21 mouse cellular contexts compared by ENCODE assay signal in the genomic region with DNA sequence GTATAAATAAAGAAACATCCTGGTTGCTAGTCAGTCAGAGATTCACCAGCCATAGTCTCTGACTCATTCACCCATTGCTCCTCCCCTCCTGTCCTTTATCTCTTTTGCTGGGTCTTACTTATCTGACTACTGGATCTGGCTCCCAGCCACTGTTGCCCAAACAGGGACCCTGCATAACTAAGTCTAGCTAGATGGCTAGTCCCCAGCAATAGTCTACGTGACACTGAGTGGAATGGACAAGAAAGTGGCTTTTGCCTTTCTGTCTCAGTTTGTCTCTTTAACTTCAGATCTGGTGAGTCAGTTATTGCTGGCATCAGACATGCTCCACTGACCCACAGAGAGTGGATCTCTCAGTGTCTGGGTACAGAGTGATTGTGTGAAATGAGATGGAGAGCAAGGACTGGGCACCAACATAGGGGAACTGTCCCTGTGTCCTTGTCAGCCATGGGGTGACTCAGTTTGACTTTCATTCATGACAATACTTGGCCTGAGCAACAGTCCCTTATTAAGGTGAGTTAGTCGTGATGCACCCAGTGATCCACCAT. TPM values are rescaled to one million over a fixed set of nuclear protein-coding genes. Genes with fewer than 3 reads are reported as not detected.
"Had no signal": no experiment of that assay in that cellular context is flagged by ENCODE, and none has a peak within 500 bp of the region (broad histone marks: within the 10 kb centered on the region; RNA-seq: fewer than 3 reads in every experiment).

No protein-coding gene starts in this region.

- H3K36me3 ChIP-seq: limb, embryonic 12.5 days; limb, embryonic 15.5 days; midbrain, embryonic 10.5 days; midbrain, embryonic 13.5 days; neural tube, embryonic 12.5 days; neural tube, embryonic 15.5 days had no signal

- H3K27me3 ChIP-seq: limb, embryonic 15.5 days; megakaryocyte, embryonic 14.5 days; midbrain, embryonic 13.5 days; neural tube, embryonic 12.5 days; neural tube, embryonic 15.5 days had no signal

- H3K9me3 ChIP-seq: limb, embryonic 12.5 days; limb, embryonic 15.5 days; megakaryocyte, embryonic 14.5 days; midbrain, embryonic 10.5 days; midbrain, embryonic 13.5 days; neural tube, embryonic 12.5 days; neural tube, embryonic 15.5 days had no signal

- H3K27ac ChIP-seq: limb, embryonic 12.5 days; limb, embryonic 15.5 days; liver, embryonic 14.5 days; midbrain, embryonic 10.5 days; midbrain, embryonic 13.5 days; neural tube, embryonic 12.5 days; neural tube, embryonic 15.5 days had no signal

- H3K4me1 ChIP-seq: limb, embryonic 12.5 days; limb, embryonic 15.5 days; megakaryocyte, embryonic 14.5 days; midbrain, embryonic 13.5 days; neural tube, embryonic 12.5 days; neural tube, embryonic 15.5 days had no signal

- H3K4me3 ChIP-seq: limb, embryonic 12.5 days; limb, embryonic 15.5 days; megakaryocyte, embryonic 14.5 days; midbrain, embryonic 10.5 days; midbrain, embryonic 13.5 days; neural tube, embryonic 12.5 days; neural tube, embryonic 15.5 days had no signal

- H3K4me2 ChIP-seq: limb, embryonic 12.5 days; limb, embryonic 15.5 days; liver, embryonic 11.5 days; midbrain, embryonic 13.5 days; neural tube, embryonic 12.5 days; neural tube, embryonic 15.5 days had no signal

- ATAC-seq: liver, postnatal 0 days; midbrain, embryonic 13.5 days; midbrain, embryonic 16.5 days had no signal

- DNase-seq: kidney, adult 9 months; kidney, postnatal 14 days; kidney, postnatal 4 days; left cerebral cortex, postnatal 4 days; liver, postnatal 0 days; lung, postnatal 36 days; right cerebral cortex, adult 18-20 months; right cerebral cortex, postnatal 14 days; right cerebral cortex, postnatal 4 days; thymus, postnatal 25 days had no signal

- H3K9ac ChIP-seq: limb, embryonic 12.5 days; limb, embryonic 15.5 days; liver, embryonic 14.5 days; liver, postnatal 0 days; midbrain, embryonic 13.5 days; neural tube, embryonic 12.5 days; neural tube, embryonic 15.5 days had no signal

RNA-seq across cellular contexts. Expression of a gene that starts 34.6 kb away (rescaled TPM):
- total RNA-seq: monocyte, adult 5-6 weeks had no signal
